Comparison of ENCODE assay signal across 8 mouse cellular contexts in genomic region chr1:72244317-72245036, GRCm38 (mm10). TPM values are rescaled to one million over a fixed set of nuclear protein-coding genes. Genes with fewer than 3 reads are reported as not detected.
A peak's percentile ranks its signal among the peaks of the same experiment; 100 is the strongest.
DNase-seq lines count a peak whose midpoint lies in the region; ATAC-seq and TF ChIP-seq lines count a peak whose summit lies in the region.

No protein-coding gene starts in this region.

- TF ChIP-seq CTCF in left cerebral cortex, adult 2 months (IDR thresholded peaks at IDR 0.05), result no peak

- peak; percentile 88 for ATAC-seq in forebrain, embryonic 11.5 days (replicated peaks; ENCODE audit: low FRiP score)
- peak; percentile 86 for ATAC-seq in limb, embryonic 13.5 days (ENCODE audit: low FRiP score, low read depth)

- peak overlapping the region; percentile 0; the same call in 1 of the 2 replicates for H3K4me2 ChIP-seq in forebrain, embryonic 11.5 days (ENCODE audit: low read depth, low read length, severe bottlenecking)
- peak overlapping the region; percentile 64 for H3K4me2 ChIP-seq in limb, embryonic 13.5 days (replicated peaks)

- H3K27me3 ChIP-seq in forebrain, embryonic 11.5 days (ENCODE audit: control insufficient read depth, insufficient read depth, low read length), result no peaks in the 10 kb centered on the region
- H3K27me3 ChIP-seq in limb, embryonic 13.5 days, result no peaks in the 10 kb centered on the region

- H3K9ac ChIP-seq in forebrain, embryonic 11.5 days (ENCODE audit: low read length), result no peak overlapping the region
- H3K9ac ChIP-seq in limb, embryonic 13.5 days, result no peak overlapping the region

- 1% methylated on average over 12 of the region's 12 CpGs for WGBS in forebrain, embryonic 11.5 days
- 0% methylated on average over 12 of the region's 12 CpGs for WGBS in limb, embryonic 13.5 days

- no peak for DNase-seq in left cerebral cortex, adult 2 months (ENCODE audit: extremely low spot score in 1 of 2, low spot score in 2 of 2)
- no peak for DNase-seq in left cerebral cortex, adult 9 months (ENCODE audit: low spot score in 2 of 2)
- DNase-seq in R1 (ENCODE audit: low read depth, low spot score), result peak; percentile 92
- DNase-seq in forebrain, embryonic 11.5 days (ENCODE audit: low spot score), result peak; percentile 72
- peak; percentile 72 for DNase-seq in naive thymus-derived CD4-positive, alpha-beta T cell, adult 2 months (ENCODE audit: low read depth)
- no peak for DNase-seq in cerebellum, adult 8-10 months
- no peak for DNase-seq in gastrocnemius, adult 8-10 months (ENCODE audit: low spot score in 2 of 2)

- no peaks in the 10 kb centered on the region for H3K4me1 ChIP-seq in forebrain, embryonic 11.5 days (replicated peaks; ENCODE audit: control insufficient read depth, insufficient read depth, low read length)
- H3K4me1 ChIP-seq in limb, embryonic 13.5 days, result no peaks in the 10 kb centered on the region

- peak overlapping the region; percentile 59 for H3K4me3 ChIP-seq in left cerebral cortex, adult 2 months
- H3K4me3 ChIP-seq in forebrain, embryonic 11.5 days (ENCODE audit: low read depth, low read length), result peak overlapping the region; percentile 40; the same call in 1 of the 2 replicates
- peak overlapping the region; percentile 46 for H3K4me3 ChIP-seq in limb, embryonic 13.5 days

- H3K36me3 ChIP-seq in forebrain, embryonic 11.5 days (ENCODE audit: control insufficient read depth, insufficient read depth, low read length), result no peaks in the 10 kb centered on the region
- no peaks in the 10 kb centered on the region for H3K36me3 ChIP-seq in limb, embryonic 13.5 days

- H3K9me3 ChIP-seq in forebrain, embryonic 11.5 days (ENCODE audit: control insufficient read depth, low read length), result no peaks in the 10 kb centered on the region
- H3K9me3 ChIP-seq in limb, embryonic 13.5 days, result no peaks in the 10 kb centered on the region

- H3K27ac ChIP-seq in left cerebral cortex, adult 2 months, result peak overlapping the region; percentile 98; the same call in 1 of the 2 replicates
- no peak overlapping the region; the same call in 1 of the 2 replicates for H3K27ac ChIP-seq in forebrain, embryonic 11.5 days (ENCODE audit: low read depth, low read length)
- peak overlapping the region; percentile 98; the same call in 1 of the 2 replicates for H3K27ac ChIP-seq in limb, embryonic 13.5 days

- intact Hi-C loops in left cerebral cortex, adult 2 months (cut with DNase I), result loop anchor here (1.0 kb wide), 1 partner anchor 9 kb away; no protein-coding TSS in a partner anchor

RNA-seq across cellular contexts. Expression of gene Mreg, which starts 32.4 kb away (rescaled TPM):
- 1 to 10 TPM; 4.1 to 4.9 TPM for total RNA-seq in left cerebral cortex, adult 2 months (2021)
- 3.3 and 4.5 TPM in 2 replicates for polyA plus RNA-seq in forebrain, embryonic 11.5 days (2014; fragmentation: Nextera tagmentation; extraction: Ambion mirVana)
- 1.8 and 2.2 TPM in 2 replicates for polyA plus RNA-seq in limb, embryonic 13.5 days (2015; fragmentation: Nextera tagmentation; extraction: Ambion mirVana)
- 10 to 100 TPM; 35.8 to 50.4 (median 44.8) TPM for total RNA-seq in gastrocnemius, adult 8-10 months (2022)

RNA-seq across cellular contexts. Expression of gene Pecr, which starts 39.6 kb away (rescaled TPM):
- total RNA-seq in left cerebral cortex, adult 2 months (2021), result 1 to 10 TPM; 4.8 to 5.6 TPM
- 14.5 and 16.8 TPM in 2 replicates for polyA plus RNA-seq in forebrain, embryonic 11.5 days (2014; fragmentation: Nextera tagmentation; extraction: Ambion mirVana)
- polyA plus RNA-seq in limb, embryonic 13.5 days (2015; fragmentation: Nextera tagmentation; extraction: Ambion mirVana), result 35.8 and 37.5 TPM in 2 replicates
- total RNA-seq in gastrocnemius, adult 8-10 months (2022), result 10 to 100 TPM; 14.3 to 17.5 (median 15.7) TPM

RNA-seq across cellular contexts. Expression of gene Tmem169, which starts 39.7 kb away (rescaled TPM):
- 10 to 100 TPM; 17.7 to 19.4 TPM for total RNA-seq in left cerebral cortex, adult 2 months (2021)
- 11.9 and 12.4 TPM in 2 replicates for polyA plus RNA-seq in forebrain, embryonic 11.5 days (2014; fragmentation: Nextera tagmentation; extraction: Ambion mirVana)
- polyA plus RNA-seq in limb, embryonic 13.5 days (2015; fragmentation: Nextera tagmentation; extraction: Ambion mirVana), result 6.3 and 7.2 TPM in 2 replicates
- not detected for total RNA-seq in gastrocnemius, adult 8-10 months (2022)

Comparison
In these comparisons a context has a peak if more than half of its experiments do, and no peak if none do; other contexts are left out.
1. DNase-seq: peak in R1 (single experiment), forebrain, embryonic 11.5 days (single experiment) and naive thymus-derived CD4-positive, alpha-beta T cell, adult 2 months (single experiment); none in left cerebral cortex, adult 2 months (0 of 2), left cerebral cortex, adult 9 months (0 of 2), cerebellum, adult 8-10 months (single experiment) and gastrocnemius, adult 8-10 months (0 of 2).
2. RNA of gene Mreg, which starts 32.4 kb away (total RNA-seq): 35.8 to 50.4 TPM in gastrocnemius, adult 8-10 months; 4.1 to 4.9 TPM in left cerebral cortex, adult 2 months; every median in the first group is over 4 times any median in the second.
3. RNA of gene Tmem169, which starts 39.7 kb away (total RNA-seq): 17.7 to 19.4 TPM in left cerebral cortex, adult 2 months; not detected in gastrocnemius, adult 8-10 months; every median in the first group is over 10 times any median in the second.
4. Peak in every context shown above with its lines, with median percentiles within 50 percentile points of each other: H3K4me3 ChIP-seq.